Mouse (Mus musculus): Measurements from ENCODE around the gene Rho. TPM values are rescaled to one million over a fixed set of nuclear protein-coding genes. Genes with fewer than 3 reads are reported as not detected.

Gene Rho
- polyA plus RNA-seq, 1 experiment from 2014 or later = 0.25 TPM

GRCm38 (mm10) chr6:115897117-115897516 lies 34.4 kb upstream of the Rho start:
- Histone ChIP-seq H3K4me1 (ENCODE audit: control insufficient read depth, insufficient read depth, low read length) (peaks cover 2% of the 10 kb centered on the region; the same call in 1 of the 2 replicates), H3K36me3 (ENCODE audit: control insufficient read depth, insufficient read depth, low read length) (peaks cover 3% of the 10 kb centered on the region)
- WGBS = 80% methylated on average over 4 of the region's 4 CpGs

GRCm38 (mm10) chr6:115897926-115898520 lies 33.5 kb upstream of the Rho start:
- 82% methylated on average over 7 of the region's 7 CpGs for WGBS
- Histone ChIP-seq H3K4me3 (ENCODE audit: low read depth, low read length) (no peak overlapping the region), H3K9me3 (ENCODE audit: control insufficient read depth, low read depth, low read length) (no peaks in the 10 kb centered on the region), H3K27ac (ENCODE audit: low read length) (no peak overlapping the region), H3K4me1 (ENCODE audit: control insufficient read depth, insufficient read depth, low read length) (no peaks in the 10 kb centered on the region), H3K27me3 (ENCODE audit: control insufficient read depth, insufficient read depth, low read length) (no peaks in the 10 kb centered on the region), H3K4me2 (replicated peaks; ENCODE audit: low read depth, low read length) (no peak overlapping the region), H3K36me3 (ENCODE audit: control insufficient read depth, insufficient read depth, low read length) (peaks cover 6% of the 10 kb centered on the region), H3K9ac (replicated peaks; ENCODE audit: low read depth, low read length) (no peak overlapping the region)
- no peak for ATAC-seq (ENCODE audit: insufficient number of reproducible peaks, insufficient read depth, low FRiP score, low read depth)

More at GRCm38 (mm10) chr6:115897117-115897516, 34.4 kb upstream of the Rho start:
- Histone ChIP-seq H3K27ac (ENCODE audit: low read length) (no peak overlapping the region), H3K4me3 (ENCODE audit: low read depth, low read length) (no peak overlapping the region), H3K4me2 (replicated peaks; ENCODE audit: low read depth, low read length) (no peak overlapping the region), H3K27me3 (ENCODE audit: control insufficient read depth, insufficient read depth, low read length) (no peaks in the 10 kb centered on the region), H3K9me3 (ENCODE audit: control insufficient read depth, low read depth, low read length) (no peaks in the 10 kb centered on the region), H3K9ac (replicated peaks; ENCODE audit: low read depth, low read length) (no peak overlapping the region)
- ATAC-seq (ENCODE audit: insufficient number of reproducible peaks, insufficient read depth, low FRiP score, low read depth) = no peak

- WGBS = 21% methylated on average over 3 of the region's 3 CpGs
- peaks cover 3% of the 10 kb centered on the region for H3K36me3 ChIP-seq (ENCODE audit: control insufficient read depth, insufficient read depth, low read length)
- H3K9ac ChIP-seq (replicated peaks; ENCODE audit: low read depth, low read length) = no peak overlapping the region
- no peaks in the 10 kb centered on the region for H3K27me3 ChIP-seq (ENCODE audit: control insufficient read depth, insufficient read depth, low read length)
- peak overlapping the region; percentile 45; the same call in 1 of the 2 replicates for H3K27ac ChIP-seq (ENCODE audit: low read length)
- 0 out of 2 replicates have a peak, but pooled peaks have one; percentile 46 for ATAC-seq (ENCODE audit: insufficient number of reproducible peaks, insufficient read depth, low FRiP score, low read depth)
- H3K4me1 ChIP-seq (ENCODE audit: control insufficient read depth, insufficient read depth, low read length) = no peaks in the 10 kb centered on the region
- no peak overlapping the region for H3K4me2 ChIP-seq (replicated peaks; ENCODE audit: low read depth, low read length)
- H3K4me3 ChIP-seq (ENCODE audit: low read depth, low read length) = no peak overlapping the region
- H3K9me3 ChIP-seq (ENCODE audit: control insufficient read depth, low read depth, low read length) = no peaks in the 10 kb centered on the region
These were observed 30.5 kb upstream of the Rho start for GRCm38 (mm10) chr6:115901062-115901461.

DNA sequence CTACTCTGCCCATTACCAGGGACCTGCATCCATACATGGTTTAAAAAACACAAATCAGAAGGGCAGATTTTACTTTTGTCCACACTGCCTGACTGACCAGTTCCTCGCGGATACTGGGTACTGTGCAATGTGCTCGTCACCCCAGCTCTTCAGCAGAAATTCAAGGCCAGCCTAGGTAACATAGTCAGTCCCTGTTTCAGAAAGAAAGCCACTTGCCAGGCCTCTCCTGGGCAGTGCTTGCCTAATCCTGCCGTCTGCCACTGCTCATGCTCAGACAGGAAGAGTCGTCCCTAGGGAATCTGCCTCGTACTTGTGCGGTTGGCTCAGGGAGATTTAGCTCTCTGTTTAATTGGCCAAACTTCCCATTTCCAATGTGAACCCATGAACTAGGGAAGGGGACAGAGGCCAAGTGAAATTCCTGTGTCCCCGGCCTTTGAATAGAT lies 30.0 kb upstream of the Rho start:
- 83% methylated on average over 8 of the region's 8 CpGs for WGBS
- Histone ChIP-seq H3K4me3 (ENCODE audit: low read depth, low read length) (no peak overlapping the region), H3K9ac (replicated peaks; ENCODE audit: low read depth, low read length) (no peak overlapping the region), H3K27ac (ENCODE audit: low read length) (peak overlapping the region; percentile 45; the same call in 1 of the 2 replicates), H3K4me2 (replicated peaks; ENCODE audit: low read depth, low read length) (no peak overlapping the region), H3K36me3 (ENCODE audit: control insufficient read depth, insufficient read depth, low read length) (peaks cover 3% of the 10 kb centered on the region), H3K27me3 (ENCODE audit: control insufficient read depth, insufficient read depth, low read length) (no peaks in the 10 kb centered on the region), H3K9me3 (ENCODE audit: control insufficient read depth, low read depth, low read length) (no peaks in the 10 kb centered on the region), H3K4me1 (ENCODE audit: control insufficient read depth, insufficient read depth, low read length) (no peaks in the 10 kb centered on the region)
- no peak for ATAC-seq (ENCODE audit: insufficient number of reproducible peaks, insufficient read depth, low FRiP score, low read depth)

DNA sequence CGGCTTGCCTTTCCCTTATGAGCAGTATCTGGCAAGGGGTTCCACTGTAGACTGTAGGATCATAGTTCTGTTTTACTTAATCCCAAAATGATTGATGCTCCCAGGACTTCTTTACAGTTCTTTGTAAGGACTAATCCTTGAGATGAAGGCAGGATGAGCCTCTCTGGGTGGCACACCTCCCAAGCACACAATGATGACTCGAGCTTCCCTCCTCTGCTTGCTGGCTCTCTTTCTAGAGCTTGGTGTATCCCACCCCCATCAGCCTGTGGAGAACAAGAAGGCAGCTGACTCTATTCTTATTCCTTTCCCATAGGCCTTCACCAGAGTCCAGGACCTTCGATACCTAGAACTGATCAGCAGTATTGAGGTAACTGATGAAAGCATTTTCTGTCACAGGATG lies 29.0 kb upstream of the Rho start:
- 73% methylated on average over 3 of the region's 3 CpGs for WGBS
- Histone ChIP-seq H3K27ac (ENCODE audit: low read length) (no peak overlapping the region), H3K36me3 (ENCODE audit: control insufficient read depth, insufficient read depth, low read length) (peaks cover 7% of the 10 kb centered on the region)

DNA sequence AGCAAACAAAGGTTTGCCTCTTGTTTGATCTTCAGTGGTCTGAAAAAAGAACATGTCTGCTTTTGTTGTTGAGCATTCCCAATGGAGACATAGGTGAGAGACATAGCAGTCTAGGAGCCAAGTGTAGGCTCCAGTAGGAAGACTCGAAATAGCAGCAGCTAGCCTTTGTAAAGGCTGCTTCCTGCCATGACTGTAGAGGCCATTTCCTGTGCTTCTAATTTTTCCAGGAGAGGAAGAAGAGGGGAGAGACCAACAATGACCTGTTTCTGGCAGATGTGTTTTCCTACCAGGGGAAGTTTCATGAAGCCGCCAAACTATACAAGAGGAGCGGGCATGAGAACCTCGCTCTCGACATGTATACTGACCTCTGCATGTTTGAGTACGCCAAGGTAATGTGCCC lies 26.0 kb upstream of the Rho start:
- Histone ChIP-seq H3K4me3 (ENCODE audit: low read depth, low read length) (no peak overlapping the region), H3K27ac (ENCODE audit: low read length) (no peak overlapping the region), H3K9me3 (ENCODE audit: control insufficient read depth, low read depth, low read length) (no peaks in the 10 kb centered on the region), H3K4me1 (ENCODE audit: control insufficient read depth, insufficient read depth, low read length) (no peaks in the 10 kb centered on the region), H3K27me3 (ENCODE audit: control insufficient read depth, insufficient read depth, low read length) (no peaks in the 10 kb centered on the region), H3K36me3 (ENCODE audit: control insufficient read depth, insufficient read depth, low read length) (peaks cover 9% of the 10 kb centered on the region; the same call in 1 of the 2 replicates), H3K9ac (replicated peaks; ENCODE audit: low read depth, low read length) (no peak overlapping the region), H3K4me2 (replicated peaks; ENCODE audit: low read depth, low read length) (no peak overlapping the region)
- 86% methylated on average over 6 of the region's 6 CpGs for WGBS
- ATAC-seq (ENCODE audit: insufficient number of reproducible peaks, insufficient read depth, low FRiP score, low read depth) = no peak

More for the DNA sequence above, 29.0 kb upstream of the Rho start:
- Histone ChIP-seq H3K9ac (replicated peaks; ENCODE audit: low read depth, low read length) (no peak overlapping the region), H3K4me1 (ENCODE audit: control insufficient read depth, insufficient read depth, low read length) (no peaks in the 10 kb centered on the region), H3K4me3 (ENCODE audit: low read depth, low read length) (no peak overlapping the region), H3K4me2 (replicated peaks; ENCODE audit: low read depth, low read length) (no peak overlapping the region), H3K27me3 (ENCODE audit: control insufficient read depth, insufficient read depth, low read length) (no peaks in the 10 kb centered on the region), H3K9me3 (ENCODE audit: control insufficient read depth, low read depth, low read length) (no peaks in the 10 kb centered on the region)
- ATAC-seq (ENCODE audit: insufficient number of reproducible peaks, insufficient read depth, low FRiP score, low read depth) = no peak

DNA sequence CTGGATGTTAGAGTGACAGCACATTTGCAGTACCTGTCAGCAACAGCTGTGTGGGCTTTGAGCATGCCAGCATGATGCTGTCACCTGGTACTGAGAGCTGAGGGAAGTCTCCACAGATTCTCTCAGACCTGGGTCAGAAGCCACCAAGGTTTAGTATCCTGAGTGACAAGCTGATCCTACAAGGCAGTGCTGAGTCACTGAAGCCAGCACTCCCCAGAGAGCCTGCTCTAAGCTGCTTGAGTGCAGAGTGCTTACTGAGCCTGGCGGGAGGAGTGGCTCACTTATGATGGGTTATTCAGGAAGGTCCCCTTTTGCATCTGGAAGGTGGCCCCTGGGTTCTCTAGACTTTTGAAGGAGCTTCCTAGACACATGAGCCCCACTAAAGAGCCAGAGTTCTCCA lies 25.1 kb upstream of the Rho start:
- WGBS = 82% methylated on average over 1 of the region's 1 CpGs
- Histone ChIP-seq H3K36me3 (ENCODE audit: control insufficient read depth, insufficient read depth, low read length) (peaks cover 12% of the 10 kb centered on the region; the same call in 1 of the 2 replicates), H3K9ac (replicated peaks; ENCODE audit: low read depth, low read length) (no peak overlapping the region), H3K27me3 (ENCODE audit: control insufficient read depth, insufficient read depth, low read length) (no peaks in the 10 kb centered on the region), H3K4me2 (replicated peaks; ENCODE audit: low read depth, low read length) (no peak overlapping the region), H3K4me3 (ENCODE audit: low read depth, low read length) (no peak overlapping the region), H3K9me3 (ENCODE audit: control insufficient read depth, low read depth, low read length) (no peaks in the 10 kb centered on the region), H3K4me1 (ENCODE audit: control insufficient read depth, insufficient read depth, low read length) (no peaks in the 10 kb centered on the region), H3K27ac (ENCODE audit: low read length) (no peak overlapping the region)
- no peak for ATAC-seq (ENCODE audit: insufficient number of reproducible peaks, insufficient read depth, low FRiP score, low read depth)

- no peak for ATAC-seq (ENCODE audit: insufficient number of reproducible peaks, insufficient read depth, low FRiP score, low read depth)
- Histone ChIP-seq H3K4me3 (ENCODE audit: low read depth, low read length) (no peak overlapping the region), H3K4me1 (ENCODE audit: control insufficient read depth, insufficient read depth, low read length) (no peaks in the 10 kb centered on the region), H3K9me3 (ENCODE audit: control insufficient read depth, low read depth, low read length) (no peaks in the 10 kb centered on the region), H3K4me2 (replicated peaks; ENCODE audit: low read depth, low read length) (no peak overlapping the region), H3K27ac (ENCODE audit: low read length) (no peak overlapping the region), H3K9ac (replicated peaks; ENCODE audit: low read depth, low read length) (no peak overlapping the region), H3K27me3 (ENCODE audit: control insufficient read depth, insufficient read depth, low read length) (no peaks in the 10 kb centered on the region), H3K36me3 (ENCODE audit: control insufficient read depth, insufficient read depth, low read length) (peaks cover 12% of the 10 kb centered on the region; the same call in 1 of the 2 replicates)
- 74% methylated on average over 2 of the region's 2 CpGs for whole genome bisulfite sequencing
These were observed 24.7 kb upstream of the Rho start for GRCm38 (mm10) chr6:115906871-115907270.
